ENCODE assay signal across 8 mouse cellular contexts in genomic region chr4:9771103-9771474, GRCm38 (mm10).
DNase-seq lines count a peak whose midpoint lies in the region.

No protein-coding gene starts in this region.

- no peaks in the 10 kb centered on the region for H3K36me3 ChIP-seq in hindbrain, embryonic 10.5 days
- H3K36me3 ChIP-seq in megakaryocyte, embryonic 14.5 days (replicated peaks; ENCODE audit: low read length), result no peaks in the 10 kb centered on the region

- DNase-seq in embryo, embryonic 10 days (ENCODE audit: low spot score), result peak; percentile 35
- no peak for DNase-seq in embryo, embryonic 9.5 days (ENCODE audit: extremely low spot score)
- DNase-seq in 3T3-L1 (ENCODE audit: low read depth, low spot score), result peak; percentile 73
- DNase-seq in c-Kit-positive CD71-positive TER-119-positive erythroid progenitor cells, embryonic 14.5 days (ENCODE audit: low spot score), result peak; percentile 74
- no peak for DNase-seq in hindbrain, embryonic 10.5 days (ENCODE audit: low spot score)
- DNase-seq in telencephalon, adult 2 months (ENCODE audit: low read depth, low spot score), result peak; percentile 55
- DNase-seq in layer of hippocampus, postnatal 10 days (ENCODE audit: low spot score in 2 of 2), result no peak

- H3K27ac ChIP-seq in hindbrain, embryonic 10.5 days, result peak overlapping the region; percentile 90

- WGBS in hindbrain, embryonic 10.5 days, result 2% methylated on average over 5 of the region's 5 CpGs

- no peaks in the 10 kb centered on the region for H3K9me3 ChIP-seq in hindbrain, embryonic 10.5 days
- no peaks in the 10 kb centered on the region for H3K9me3 ChIP-seq in megakaryocyte, embryonic 14.5 days

- 0 out of 2 replicates have a peak, but pooled peaks cover 2% of the 10 kb centered on the region for H3K4me1 ChIP-seq in hindbrain, embryonic 10.5 days (replicated peaks)
- H3K4me1 ChIP-seq in megakaryocyte, embryonic 14.5 days, result peaks cover 20% of the 10 kb centered on the region

- H3K4me3 ChIP-seq in hindbrain, embryonic 10.5 days, result peak overlapping the region; percentile 63
- peak overlapping the region; percentile 94 for H3K4me3 ChIP-seq in megakaryocyte, embryonic 14.5 days (replicated peaks)

- no peaks in the 10 kb centered on the region for H3K27me3 ChIP-seq in hindbrain, embryonic 10.5 days (ENCODE audit: insufficient read depth, poor library complexity, severe bottlenecking)
- H3K27me3 ChIP-seq in megakaryocyte, embryonic 14.5 days (replicated peaks), result peaks cover 3% of the 10 kb centered on the region

Comparison
In these comparisons a context has a peak if more than half of its experiments do, and no peak if none do; other contexts are left out.
1. DNase-seq: peak in embryo, embryonic 10 days (single experiment), 3T3-L1 (single experiment), c-Kit-positive CD71-positive TER-119-positive erythroid progenitor cells, embryonic 14.5 days (single experiment) and telencephalon, adult 2 months (single experiment); none in embryo, embryonic 9.5 days (single experiment), hindbrain, embryonic 10.5 days (single experiment) and layer of hippocampus, postnatal 10 days (0 of 2).